Mouse (Mus musculus): ENCODE results near the gene Olfr231. TPM values are rescaled to one million over a fixed set of nuclear protein-coding genes. Genes with fewer than 3 reads are reported as not detected.

Olfr231 gene
- polyA plus RNA-seq, 1 experiment from 2014 or later = not detected

- DNase-seq (ENCODE audit: low spot score) (no peak), ATAC-seq (no peak)
- Histone ChIP-seq H3K27me3 (replicated peaks; ENCODE audit: insufficient read depth, low read length) (no peaks in the 10 kb centered on the region), H3K27ac (ENCODE audit: low read length) (no peak within 1 kb of the TSS), H3K9me3 (ENCODE audit: low read length) (no peaks in the 10 kb centered on the region), H3K4me3 (ENCODE audit: low read depth, low read length) (no peak within 1 kb of the TSS), H3K4me1 (ENCODE audit: insufficient read depth, low read depth, low read length) (no peaks in the 10 kb centered on the region), H3K4me2 (replicated peaks; ENCODE audit: low read depth, low read length) (no peak within 1 kb of the TSS), H3K9ac (replicated peaks; ENCODE audit: low read depth) (no peak within 1 kb of the TSS), H3K36me3 (ENCODE audit: insufficient read depth, low read length) (no peaks in the 10 kb centered on the region)
- 83% methylated on average over 3 of the region's 3 CpGs for WGBS
- TF ChIP-seq CTCF (IDR thresholded peaks at IDR 0.05) = no peak
- no peak for TF ChIP-seq EP300 (IDR thresholded peaks at IDR 0.05)
Observed at GRCm38 (mm10) chr1:174066305-174066704, 54.7 kb downstream of the Olfr231 start, which contains the start of gene Olfr430. Olfr430 (plus strand) TSS chr1:174066605.

Other genes with a start within 250 kb of the Olfr231 start
- 1.3 and 1.4 TPM in 2 replicates for gene Ifi211, start 208.1 kb downstream of the Olfr231 start, polyA plus RNA-seq (2015; fragmentation: Nextera tagmentation; extraction: Ambion mirVana)
- gene Mndal, start 178.7 kb downstream of the Olfr231 start, polyA plus RNA-seq (2015; fragmentation: Nextera tagmentation; extraction: Ambion mirVana) = 5.4 and 8.3 TPM in 2 replicates
- 3.2 and 5.0 TPM in 2 replicates for gene Ifi203, start 178.5 kb downstream of the Olfr231 start, polyA plus RNA-seq (2015; fragmentation: Nextera tagmentation; extraction: Ambion mirVana)
- 0.07 TPM in 1 of 2 replicates, not detected in the other for gene Ifi202b, start 138.4 kb downstream of the Olfr231 start, polyA plus RNA-seq (2015; fragmentation: Nextera tagmentation; extraction: Ambion mirVana)
- gene Ifi205, start 89.4 kb downstream of the Olfr231 start, polyA plus RNA-seq (2015; fragmentation: Nextera tagmentation; extraction: Ambion mirVana) = 0.33 and 0.37 TPM in 2 replicates
- not detected in 2 replicates for gene Olfr433, start 80.5 kb downstream of the Olfr231 start, polyA plus RNA-seq (2015; fragmentation: Nextera tagmentation; extraction: Ambion mirVana)
- not detected in 2 replicates for gene Olfr432, start 72.0 kb downstream of the Olfr231 start, polyA plus RNA-seq (2015; fragmentation: Nextera tagmentation; extraction: Ambion mirVana)
- gene Olfr430, start 54.6 kb downstream of the Olfr231 start, polyA plus RNA-seq (2015; fragmentation: Nextera tagmentation; extraction: Ambion mirVana) = not detected in 2 replicates
- not detected in 2 replicates for gene Olfr429, start 36.8 kb downstream of the Olfr231 start, polyA plus RNA-seq (2015; fragmentation: Nextera tagmentation; extraction: Ambion mirVana)
- gene Olfr427, start 24.3 kb downstream of the Olfr231 start, polyA plus RNA-seq (2015; fragmentation: Nextera tagmentation; extraction: Ambion mirVana) = not detected in 2 replicates
- not detected in 2 replicates for gene Olfr424, start 10.4 kb upstream of the Olfr231 start, polyA plus RNA-seq (2015; fragmentation: Nextera tagmentation; extraction: Ambion mirVana)
- gene Olfr420, start 34.5 kb upstream of the Olfr231 start, polyA plus RNA-seq (2015; fragmentation: Nextera tagmentation; extraction: Ambion mirVana) = not detected in 2 replicates
- 0.26 and 0.35 TPM in 2 replicates for gene Spta1, start 51.6 kb upstream of the Olfr231 start, polyA plus RNA-seq (2015; fragmentation: Nextera tagmentation; extraction: Ambion mirVana)
- not detected in 2 replicates for gene Olfr419, start 130.9 kb upstream of the Olfr231 start, polyA plus RNA-seq (2015; fragmentation: Nextera tagmentation; extraction: Ambion mirVana)
- gene Mptx1, start 209.4 kb upstream of the Olfr231 start, polyA plus RNA-seq (2015; fragmentation: Nextera tagmentation; extraction: Ambion mirVana) = not detected in 2 replicates
- not detected in 2 replicates for gene Olfr417, start 244.0 kb upstream of the Olfr231 start, polyA plus RNA-seq (2015; fragmentation: Nextera tagmentation; extraction: Ambion mirVana)

Data from lung, postnatal 0 days (tissue).